Mouse (Mus musculus) small intestine, adult 2 months (tissue): Measurements from ENCODE around the gene Sytl2. TPM values are rescaled to one million over a fixed set of nuclear protein-coding genes. Genes with fewer than 3 reads are reported as not detected.
A peak's percentile ranks its signal among the peaks of the same experiment; 100 is the strongest.

Experiments used
- H3K27ac ChIP-seq: fragments of 200-500 bp; 2 replicates; pipeline ENCODE4 v1.5.1; 2012; ENCODE audit warnings: low read depth, low read length, control low read depth, inconsistent platforms; ENCODE audit not compliant: insufficient read depth
- H3K27me3 ChIP-seq: fragments of 200-500 bp; 2 replicates; pipeline ENCODE4 v1.6.1; 2012; ENCODE audit warnings: mild to moderate bottlenecking, moderate library complexity, low read length, inconsistent platforms; ENCODE audit not compliant: control insufficient read depth, insufficient read depth
- H3K36me3 ChIP-seq: fragments of 200-500 bp; 2 replicates; pipeline ENCODE4 v1.6.1; 2012; ENCODE audit warnings: mild to moderate bottlenecking, low read length, control low read depth, inconsistent platforms; ENCODE audit not compliant: control insufficient read depth, insufficient read depth
- H3K4me1 ChIP-seq: fragments of 200-500 bp; 2 replicates; pipeline ENCODE4 v1.6.1; 2012; ENCODE audit warnings: low read length, inconsistent platforms, mixed read lengths; ENCODE audit not compliant: control insufficient read depth, insufficient read depth, insufficient read length
- H3K4me3 ChIP-seq: fragments of 200-500 bp; 2 replicates; pipeline ENCODE4 v1.5.1; 2012; ENCODE audit warnings: low read depth, mild to moderate bottlenecking, control low read depth, inconsistent platforms, low read length, moderate library complexity
- CTCF ChIP-seq: fragments of 200-500 bp; IDR thresholded peaks from 2 replicates; pipeline ENCODE4 v1.5.1; 2012; ENCODE audit warnings: low read depth, mild to moderate bottlenecking, control low read depth, inconsistent platforms, low read length, moderate library complexity, mixed read lengths; ENCODE audit not compliant: insufficient replicate concordance, insufficient read length; ENCODE audit errors: extremely low read depth
- POLR2A ChIP-seq: fragments of 200-500 bp; IDR thresholded peaks from 2 replicates; pipeline ENCODE4 v1.6.1; 2012; ENCODE audit warnings: low read depth, mild to moderate bottlenecking, control low read depth, inconsistent platforms, low read length, moderate library complexity
- WGBS: fragments of 180-500 bp; shearing (Covaris S2); methylation state at CpG from one replicate; pipeline ENCODE4 v1.1.7; 2018; 5-methylcytosine and 5-hydroxymethylcytosine counted together
- polyA plus RNA-seq: library from polyadenylated mRNA; depleted of rRNA; stranded (reverse); fragments of >200 nt; gene quantifications from 2 replicates; pipeline ENCODE4 v1.2.3, GENCODE M21; 2012; rRNA removed

Sytl2 gene
- polyA plus RNA-seq = 4.2 and 5.1 TPM in 2 replicates

DNA sequence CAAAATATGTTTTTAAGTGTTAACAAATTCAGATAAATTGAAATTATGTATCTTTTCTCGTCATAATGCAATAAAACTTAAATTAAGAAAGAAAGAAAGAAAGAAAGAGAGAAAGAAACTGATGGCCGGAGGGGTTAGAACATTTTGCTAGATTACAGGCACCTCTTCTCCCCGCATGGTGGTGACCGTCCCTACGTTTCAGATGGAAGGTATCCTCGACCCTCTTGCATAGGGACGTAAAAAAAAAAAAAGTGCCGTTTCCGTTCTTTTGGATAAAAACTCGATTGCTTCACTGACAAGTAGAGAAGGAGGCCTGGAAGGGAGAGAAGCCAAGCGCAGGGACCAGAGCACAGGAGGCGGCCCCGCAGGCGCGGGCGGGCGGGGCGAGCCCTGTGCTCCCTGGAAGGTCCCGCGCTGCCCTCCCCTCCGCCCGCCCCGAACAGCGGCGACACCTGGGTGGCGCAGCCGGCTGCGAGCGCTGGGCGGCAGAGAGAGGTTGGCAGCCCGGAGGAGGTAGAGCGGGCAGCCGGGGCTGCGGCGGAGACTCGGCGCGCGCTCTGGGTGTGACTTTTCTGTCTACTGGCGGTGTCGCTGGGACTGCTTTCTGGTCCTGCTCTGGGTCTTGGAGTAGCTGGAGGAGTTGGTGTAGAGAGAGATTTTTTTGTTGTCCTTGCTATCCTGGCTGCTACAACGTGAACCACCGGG lies at the start of gene Sytl2:
Gene Sytl2, plus strand, starts transcription at position 311 of the 705 bp plus-strand sequence.
- under 1% methylated on average over 43 of the region's 43 CpGs for WGBS

DNA sequence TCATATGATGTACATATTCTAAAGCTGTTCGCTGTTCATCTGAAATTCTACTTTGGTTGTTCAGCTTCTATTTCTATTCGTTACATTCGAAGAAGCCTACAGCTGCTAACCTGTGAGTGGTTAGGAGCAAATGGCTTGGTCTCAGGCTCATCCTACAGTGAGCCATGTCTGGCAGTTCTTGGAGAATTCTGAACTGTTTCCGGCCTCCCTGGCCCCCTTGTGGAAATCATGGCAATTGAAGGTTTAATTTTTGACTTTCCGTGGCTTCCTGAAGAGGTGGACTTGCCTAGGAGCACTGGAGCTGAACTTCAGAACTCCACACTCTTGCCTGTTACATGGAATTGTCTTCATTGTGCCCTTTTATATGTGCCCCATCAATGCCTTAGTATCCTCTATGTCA lies 49.1 kb upstream of the Sytl2 start:
- no peak for TF ChIP-seq CTCF
- TF ChIP-seq POLR2A = no peak
- Histone ChIP-seq H3K27ac (no peak overlapping the region), H3K27me3 (no peaks in the 10 kb centered on the region; the same call in 1 of the 2 replicates), H3K4me3 (no peak overlapping the region), H3K4me1 (no peaks in the 10 kb centered on the region), H3K36me3 (no peaks in the 10 kb centered on the region)
- 66% methylated on average over 5 of the region's 5 CpGs for WGBS

More for the DNA sequence above, at the start of gene Sytl2:
- Histone ChIP-seq H3K27ac (peak within 1 kb of the TSS; percentile 10), H3K4me3 (peak within 1 kb of the TSS; percentile 62), H3K4me1 (peaks cover 5% of the 10 kb centered on the region; the same call in 1 of the 2 replicates), H3K27me3 (peaks cover 18% of the 10 kb centered on the region; the same call in 1 of the 2 replicates), H3K36me3 (no peaks in the 10 kb centered on the region)
- TF ChIP-seq POLR2A = 0 out of 2 replicates have a peak, but pooled peaks have one; percentile 25
- no peak for TF ChIP-seq CTCF

DNA sequence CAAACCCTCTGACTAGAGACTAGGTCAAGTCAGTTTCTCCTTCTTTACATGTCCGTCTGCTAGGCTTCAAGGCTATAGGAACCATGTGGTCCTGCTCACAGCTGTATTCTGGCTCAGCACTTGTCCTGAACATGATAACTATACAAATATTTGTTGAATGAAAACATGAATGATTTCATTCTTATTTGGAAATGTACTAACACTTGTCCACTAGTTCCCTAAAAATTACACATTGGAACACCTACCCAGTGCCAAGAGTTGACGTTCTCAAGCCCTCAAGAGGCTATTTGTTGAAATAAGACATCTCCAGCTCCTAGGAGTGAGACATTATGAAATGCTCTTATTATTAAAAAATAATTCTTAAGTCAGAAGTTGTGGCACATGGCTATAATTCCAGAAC lies 43.4 kb upstream of the Sytl2 start:
- Histone ChIP-seq H3K4me1 (no peaks in the 10 kb centered on the region), H3K27me3 (no peaks in the 10 kb centered on the region; the same call in 1 of the 2 replicates), H3K4me3 (no peak overlapping the region), H3K36me3 (no peaks in the 10 kb centered on the region), H3K27ac (no peak overlapping the region)
- 78% methylated on average over 2 of the region's 2 CpGs for WGBS
- TF ChIP-seq POLR2A = no peak
- no peak for TF ChIP-seq CTCF

DNA sequence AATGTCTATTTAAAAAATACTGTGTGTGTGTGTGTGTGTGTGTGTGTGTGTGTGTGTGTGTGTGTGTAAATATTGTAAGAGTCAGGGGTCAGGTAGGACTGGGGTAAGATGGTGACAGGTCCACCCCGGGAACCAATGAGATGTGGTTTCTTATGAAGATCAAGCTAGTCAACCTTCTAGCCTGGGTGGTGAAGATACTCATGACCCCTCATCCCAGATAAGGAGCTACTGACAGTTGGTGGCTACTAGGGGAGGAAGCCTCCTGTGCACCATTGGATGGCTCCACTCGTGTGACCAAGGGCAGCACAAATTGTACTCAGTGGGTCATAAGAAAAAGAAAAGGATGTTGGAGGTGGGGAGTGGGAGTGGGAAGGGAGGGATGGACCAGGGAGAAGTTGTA lies 42.2 kb upstream of the Sytl2 start:
- H3K36me3 ChIP-seq = no peaks in the 10 kb centered on the region
- H3K4me1 ChIP-seq = no peaks in the 10 kb centered on the region
- TF ChIP-seq POLR2A = no peak
- 73% methylated on average over 2 of the region's 2 CpGs for WGBS
- H3K27me3 ChIP-seq = no peaks in the 10 kb centered on the region; the same call in 1 of the 2 replicates
- H3K27ac ChIP-seq = no peak overlapping the region
- no peak overlapping the region for H3K4me3 ChIP-seq

DNA sequence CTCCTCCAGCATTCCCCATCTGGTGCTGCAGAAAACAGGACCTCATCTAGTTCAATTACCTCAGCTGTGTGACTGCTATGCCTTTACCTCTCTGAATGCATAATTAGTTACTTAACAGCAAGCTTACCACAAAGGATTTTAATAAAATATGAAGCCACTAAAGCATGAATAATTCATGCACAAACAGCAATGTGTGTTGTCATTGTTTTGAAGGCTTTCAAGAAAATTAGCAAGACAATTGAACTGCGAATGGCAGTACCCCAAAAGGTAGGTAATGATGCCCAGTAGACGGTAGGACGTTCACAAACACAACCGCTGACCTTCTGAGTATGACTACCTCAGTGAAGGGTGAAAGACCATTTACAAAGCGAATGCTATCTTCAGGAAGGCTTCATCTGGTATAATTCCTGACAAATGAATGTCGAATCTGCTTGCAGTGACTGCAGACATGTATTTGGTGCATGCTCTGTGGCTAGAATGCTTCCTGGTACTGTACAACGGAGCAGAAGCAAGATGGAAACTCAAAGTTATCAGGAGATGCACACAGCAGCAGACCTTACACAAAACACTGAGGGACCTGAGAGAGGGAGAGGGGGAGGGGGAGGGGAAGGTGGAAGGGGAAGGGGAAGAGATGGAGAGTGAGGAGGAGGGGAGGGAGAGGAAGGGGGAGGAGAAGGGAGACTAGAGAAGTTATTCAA lies 40.0 kb upstream of the Sytl2 start:
- Histone ChIP-seq H3K4me1 (no peaks in the 10 kb centered on the region), H3K27me3 (no peaks in the 10 kb centered on the region; the same call in 1 of the 2 replicates), H3K27ac (no peak overlapping the region), H3K36me3 (no peaks in the 10 kb centered on the region), H3K4me3 (no peak overlapping the region)
- no peak for TF ChIP-seq CTCF
- no peak for TF ChIP-seq POLR2A
- WGBS = 53% methylated on average over 7 of the region's 7 CpGs

DNA sequence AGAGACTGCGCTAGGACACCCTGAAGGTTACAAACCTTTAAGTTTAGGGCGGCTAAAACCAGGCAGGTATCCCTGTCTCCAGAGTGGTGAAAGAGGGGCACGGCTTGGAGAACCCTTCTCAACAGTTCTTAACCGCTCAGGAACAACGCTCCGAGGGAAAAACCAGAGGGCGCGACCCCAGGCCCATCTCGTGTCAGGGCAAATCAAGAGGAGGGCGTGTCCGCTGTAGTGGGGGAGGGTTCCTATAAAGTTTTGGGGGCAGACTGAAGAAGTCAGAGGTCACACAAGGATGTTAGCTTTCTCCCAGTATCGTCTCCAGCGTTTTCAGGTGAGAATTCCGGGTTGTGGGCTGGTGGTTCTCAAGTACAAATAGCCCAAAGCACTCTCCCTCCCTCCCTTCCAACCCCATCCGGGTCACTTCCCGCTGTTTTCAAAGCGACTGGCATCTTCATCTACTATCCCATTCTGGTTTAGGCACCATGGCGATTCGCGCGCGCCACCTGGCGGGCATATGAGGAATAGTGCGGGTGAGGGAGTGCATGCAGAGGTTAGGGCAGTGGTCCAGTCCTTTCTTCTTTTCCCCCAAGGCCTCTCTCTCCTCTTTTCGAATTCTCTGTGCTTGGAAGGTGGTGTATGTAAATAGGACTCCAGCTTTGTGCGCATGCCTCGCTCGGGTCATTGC lies 36.6 kb upstream of the Sytl2 start, which contains the start of gene Ccdc83:
Gene Ccdc83, minus strand, starts transcription at position 489 of the 682 bp plus-strand sequence.
- Histone ChIP-seq H3K4me3 (no peak within 1 kb of the TSS), H3K27ac (no peak within 1 kb of the TSS), H3K4me1 (no peaks in the 10 kb centered on the region), H3K36me3 (no peaks in the 10 kb centered on the region), H3K27me3 (no peaks in the 10 kb centered on the region)
- 6% methylated on average over 28 of the region's 28 CpGs for WGBS
- TF ChIP-seq CTCF (peak; percentile 98), POLR2A (no peak)

DNA sequence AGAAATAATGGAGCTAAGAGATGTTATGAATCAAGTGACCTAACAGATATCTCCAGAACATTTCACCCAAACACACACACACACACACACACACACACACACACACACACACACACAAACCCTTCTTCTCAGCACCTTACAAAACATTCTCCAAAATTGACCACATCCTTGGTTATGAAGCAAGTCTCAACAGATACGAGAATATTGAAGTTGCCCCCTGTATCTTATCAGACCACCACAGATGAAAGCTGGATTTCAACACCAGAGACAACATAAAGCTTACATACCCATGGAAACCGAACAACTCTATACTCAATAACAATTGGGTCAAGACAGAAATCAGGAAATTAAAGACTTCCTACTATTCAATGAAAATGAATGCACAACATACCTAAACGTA lies 31.9 kb upstream of the Sytl2 start:
- Histone ChIP-seq H3K27me3 (no peaks in the 10 kb centered on the region), H3K36me3 (no peaks in the 10 kb centered on the region)

More for the DNA sequence above, 31.9 kb upstream of the Sytl2 start:
- no peaks in the 10 kb centered on the region for H3K4me1 ChIP-seq
- whole genome bisulfite sequencing = 65% methylated on average over 3 of the region's 3 CpGs
- no peak overlapping the region for H3K4me3 ChIP-seq
- TF ChIP-seq CTCF (no peak), POLR2A (no peak)
- H3K27ac ChIP-seq = no peak overlapping the region
